Mouse (Mus musculus): ENCODE data around the gene Pigk. TPM values are rescaled to one million over a fixed set of nuclear protein-coding genes. Genes with fewer than 3 reads are reported as not detected.
A peak's percentile ranks its signal among the peaks of the same experiment; 100 is the strongest.
"Not testable (repeated sequence)": the region's sequence is repeated elsewhere in the genome, so short reads cannot be mapped to it uniquely, and the experiment has no call there.

Pigk gene
- polyA plus RNA-seq, 1 experiment from 2014 or later, result 44.6 TPM

DNA sequence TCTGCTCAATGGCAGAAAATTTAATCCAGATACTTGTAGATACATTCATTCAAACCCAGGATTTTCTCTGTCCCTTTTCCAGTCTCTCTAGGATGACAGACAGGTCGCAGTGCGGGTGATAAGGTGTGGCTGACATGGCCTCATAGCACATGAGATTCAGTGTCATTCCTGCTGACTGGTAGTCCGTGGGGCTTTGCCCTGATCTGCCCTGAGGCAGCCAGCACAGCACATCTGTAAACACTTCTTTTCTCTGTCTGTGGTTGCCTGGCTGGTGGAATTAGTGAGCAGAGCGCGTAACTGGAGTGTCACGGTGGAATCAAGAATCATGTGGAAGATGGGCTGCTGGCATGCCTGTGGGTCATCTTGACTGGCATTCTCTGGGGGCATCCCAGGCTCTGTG is 56.2 kb downstream of the Pigk start:
- Histone ChIP-seq H3K27me3 (replicated peaks; ENCODE audit: insufficient read depth, low read length) (no peaks in the 10 kb centered on the region), H3K4me1 (ENCODE audit: insufficient read depth, low read depth, low read length) (peaks cover 1% of the 10 kb centered on the region; the same call in 1 of the 2 replicates), H3K27ac (ENCODE audit: low read length) (no peak overlapping the region), H3K4me3 (ENCODE audit: low read depth, low read length) (no peak overlapping the region), H3K9ac (replicated peaks; ENCODE audit: low read depth) (no peak overlapping the region), H3K36me3 (ENCODE audit: insufficient read depth, low read length) (no peaks in the 10 kb centered on the region), H3K4me2 (replicated peaks; ENCODE audit: low read depth, low read length) (no peak overlapping the region), H3K9me3 (ENCODE audit: low read length) (no peaks in the 10 kb centered on the region)
- DNase-seq (ENCODE audit: low spot score), result no peak
- no peak for ATAC-seq
- 81% methylated on average over 6 of the region's 6 CpGs for WGBS
- TF ChIP-seq CTCF (IDR thresholded peaks at IDR 0.05) (no peak), EP300 (IDR thresholded peaks at IDR 0.05) (no peak)

DNA sequence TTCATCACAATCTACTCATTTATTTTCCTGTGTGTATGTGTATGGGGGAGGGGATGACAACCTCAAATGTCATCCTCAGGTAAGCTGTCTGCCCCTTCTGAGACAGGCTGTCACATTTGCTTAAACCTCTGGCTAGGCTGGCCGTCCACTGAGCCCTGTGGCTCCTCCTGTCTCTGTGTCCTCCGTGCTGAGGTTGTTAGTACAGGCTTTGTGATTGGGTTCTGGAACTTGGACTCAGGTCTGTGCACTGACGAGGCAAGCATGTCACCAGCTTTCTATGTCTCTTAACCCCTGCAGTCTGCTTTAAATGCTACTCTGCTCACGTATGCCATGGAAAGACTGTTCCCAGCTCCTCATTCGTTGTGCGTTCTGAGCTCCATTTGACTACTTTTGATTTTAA is 62.5 kb downstream of the Pigk start:
- DNase-seq (ENCODE audit: low spot score), result no peak

DNA sequence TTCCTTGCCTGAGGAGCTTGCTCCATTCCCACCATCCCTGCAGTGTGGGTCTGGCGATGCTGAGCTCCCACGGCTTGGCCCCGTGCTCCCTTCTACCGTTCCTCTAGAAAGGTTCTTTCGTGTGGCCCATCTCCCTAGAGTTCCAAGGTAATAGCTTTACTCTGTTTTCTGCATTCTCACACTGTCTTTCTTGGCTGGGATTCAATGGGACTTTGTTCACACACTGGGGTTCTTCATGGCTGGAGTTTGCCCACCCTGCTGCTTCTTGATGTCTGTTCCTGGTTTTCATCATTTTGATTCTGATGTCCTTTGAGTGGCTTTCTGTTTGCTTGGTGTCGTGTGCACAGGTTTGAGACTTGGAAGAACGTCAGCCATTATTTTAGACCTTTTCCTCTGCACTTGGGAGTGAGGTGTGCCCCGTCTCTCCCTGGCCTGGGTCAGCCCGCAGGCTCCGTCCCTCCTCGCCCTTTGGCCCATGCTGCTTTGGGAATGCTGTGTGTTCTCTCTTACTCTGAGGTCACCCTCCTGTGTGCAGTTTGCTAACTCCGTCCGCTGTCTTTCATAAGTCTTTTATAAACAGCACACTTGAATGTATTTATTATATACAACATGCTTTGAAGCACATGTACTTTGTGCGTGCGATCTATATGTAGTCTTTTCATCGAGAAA is 63.1 kb downstream of the Pigk start:
- Histone ChIP-seq H3K4me2 (replicated peaks; ENCODE audit: low read depth, low read length) (no peak overlapping the region), H3K36me3 (ENCODE audit: insufficient read depth, low read length) (no peaks in the 10 kb centered on the region), H3K9me3 (ENCODE audit: low read length) (no peaks in the 10 kb centered on the region), H3K4me3 (ENCODE audit: low read depth, low read length) (no peak overlapping the region), H3K27ac (ENCODE audit: low read length) (no peak overlapping the region), H3K27me3 (replicated peaks; ENCODE audit: insufficient read depth, low read length) (no peaks in the 10 kb centered on the region), H3K4me1 (ENCODE audit: insufficient read depth, low read depth, low read length) (no peaks in the 10 kb centered on the region), H3K9ac (replicated peaks; ENCODE audit: low read depth) (no peak overlapping the region)
- ATAC-seq (no peak), DNase-seq (ENCODE audit: low spot score) (no peak)
- TF ChIP-seq CTCF (IDR thresholded peaks at IDR 0.05) (no peak), EP300 (IDR thresholded peaks at IDR 0.05) (no peak)
- WGBS, result 66% methylated on average over 16 of the region's 16 CpGs

More for the DNA sequence above, 62.5 kb downstream of the Pigk start:
- WGBS, result 74% methylated on average over 6 of the region's 6 CpGs
- H3K9me3 ChIP-seq (ENCODE audit: low read length), result no peaks in the 10 kb centered on the region
- no peaks in the 10 kb centered on the region for H3K4me1 ChIP-seq (ENCODE audit: insufficient read depth, low read depth, low read length)
- H3K4me2 ChIP-seq (replicated peaks; ENCODE audit: low read depth, low read length), result no peak overlapping the region
- no peak overlapping the region for H3K9ac ChIP-seq (replicated peaks; ENCODE audit: low read depth)
- no peak overlapping the region for H3K4me3 ChIP-seq (ENCODE audit: low read depth, low read length)
- H3K36me3 ChIP-seq (ENCODE audit: insufficient read depth, low read length), result no peaks in the 10 kb centered on the region
- H3K27me3 ChIP-seq (replicated peaks; ENCODE audit: insufficient read depth, low read length), result no peaks in the 10 kb centered on the region
- no peak overlapping the region for H3K27ac ChIP-seq (ENCODE audit: low read length)
- ATAC-seq, result peak; percentile 12; the same call in 1 of the 2 replicates
- TF ChIP-seq CTCF (IDR thresholded peaks at IDR 0.05) (no peak), EP300 (IDR thresholded peaks at IDR 0.05) (no peak)

DNA sequence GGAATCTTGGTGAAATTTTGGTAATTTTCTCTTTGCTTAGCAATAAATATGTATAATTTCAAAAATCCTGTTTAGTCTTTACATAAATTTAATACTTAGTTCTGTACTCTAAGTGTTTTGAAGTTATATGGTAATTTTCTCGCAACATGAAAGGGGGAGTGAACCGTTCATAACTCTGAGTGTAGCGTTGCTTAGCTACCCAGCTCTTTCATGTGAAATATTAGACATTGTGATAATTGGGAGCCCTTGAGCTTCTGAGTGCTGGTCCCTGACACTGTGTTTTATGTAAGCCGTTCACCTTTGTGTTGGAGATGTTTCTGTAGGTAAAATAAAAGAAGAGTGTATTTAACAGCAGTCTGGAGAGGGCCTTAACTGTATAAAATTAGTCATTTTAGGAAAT is 65.9 kb downstream of the Pigk start:
- Histone ChIP-seq H3K9me3 (ENCODE audit: low read length) (no peaks in the 10 kb centered on the region), H3K27ac (ENCODE audit: low read length) (no peak overlapping the region)

DNA sequence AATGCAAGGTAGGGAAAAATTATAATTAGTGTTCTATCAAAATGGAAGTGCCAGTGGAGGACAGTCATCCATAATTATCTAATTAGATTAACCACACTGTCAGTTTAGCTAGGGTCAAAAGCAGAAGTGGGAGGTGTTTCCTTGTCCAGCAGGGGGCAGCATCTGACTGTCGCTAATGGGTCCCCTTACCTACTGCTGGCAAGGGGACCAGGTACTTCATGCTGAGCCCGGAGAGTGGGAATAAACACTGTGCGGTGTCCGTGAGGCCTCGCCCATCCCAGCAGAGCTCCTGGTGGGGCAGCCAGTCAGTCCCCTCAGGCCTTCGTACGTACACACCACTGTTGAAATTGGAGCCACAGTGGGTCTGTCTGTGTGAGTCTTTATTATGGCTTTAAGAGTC is 69.9 kb downstream of the Pigk start:
- ATAC-seq (peak; percentile 65), DNase-seq (ENCODE audit: low spot score) (peak; percentile 84)
- 16% methylated on average over 7 of the region's 7 CpGs for WGBS
- Histone ChIP-seq H3K4me2 (replicated peaks; ENCODE audit: low read depth, low read length) (no peak overlapping the region), H3K9me3 (ENCODE audit: low read length) (no peaks in the 10 kb centered on the region), H3K9ac (replicated peaks; ENCODE audit: low read depth) (no peak overlapping the region), H3K27ac (ENCODE audit: low read length) (no peak overlapping the region), H3K27me3 (replicated peaks; ENCODE audit: insufficient read depth, low read length) (no peaks in the 10 kb centered on the region), H3K4me1 (ENCODE audit: insufficient read depth, low read depth, low read length) (no peaks in the 10 kb centered on the region), H3K4me3 (ENCODE audit: low read depth, low read length) (no peak overlapping the region), H3K36me3 (ENCODE audit: insufficient read depth, low read length) (no peaks in the 10 kb centered on the region)
- no peak for TF ChIP-seq EP300 (IDR thresholded peaks at IDR 0.05)
- peak; percentile 92 for TF ChIP-seq CTCF (IDR thresholded peaks at IDR 0.05)

More for the DNA sequence above, 65.9 kb downstream of the Pigk start:
- Histone ChIP-seq H3K27me3 (replicated peaks; ENCODE audit: insufficient read depth, low read length) (no peaks in the 10 kb centered on the region), H3K4me3 (ENCODE audit: low read depth, low read length) (no peak overlapping the region), H3K4me2 (replicated peaks; ENCODE audit: low read depth, low read length) (no peak overlapping the region), H3K9ac (replicated peaks; ENCODE audit: low read depth) (no peak overlapping the region), H3K36me3 (ENCODE audit: insufficient read depth, low read length) (no peaks in the 10 kb centered on the region), H3K4me1 (ENCODE audit: insufficient read depth, low read depth, low read length) (no peaks in the 10 kb centered on the region)
- WGBS, result 78% methylated on average over 4 of the region's 4 CpGs
- no peak for DNase-seq (ENCODE audit: low spot score)
- no peak for ATAC-seq
- TF ChIP-seq EP300 (IDR thresholded peaks at IDR 0.05) (no peak), CTCF (IDR thresholded peaks at IDR 0.05) (no peak)

DNA sequence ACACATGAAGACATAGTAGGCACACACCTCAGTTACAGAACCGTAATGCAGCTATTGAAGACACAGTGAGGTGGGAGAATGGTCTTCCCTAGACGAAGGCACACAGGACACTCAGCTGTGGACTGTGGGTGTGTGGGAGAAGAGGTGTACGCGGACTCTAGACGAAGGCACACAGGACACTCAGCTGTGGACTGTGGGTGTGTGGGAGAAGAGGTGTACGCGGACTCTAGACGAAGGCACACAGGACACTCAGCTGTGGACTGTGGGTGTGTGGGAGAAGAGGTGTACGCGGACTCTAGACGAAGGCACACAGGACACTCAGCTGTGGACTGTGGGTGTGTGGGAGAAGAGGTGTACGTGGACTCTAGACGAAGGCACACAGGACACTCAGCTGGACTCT is 70.5 kb downstream of the Pigk start:
- H3K4me3 ChIP-seq (ENCODE audit: low read depth, low read length); DNase-seq (ENCODE audit: low spot score); ATAC-seq; H3K27ac ChIP-seq (ENCODE audit: low read length); H3K9me3 ChIP-seq (ENCODE audit: low read length); H3K4me2 ChIP-seq (replicated peaks; ENCODE audit: low read depth, low read length); H3K9ac ChIP-seq (replicated peaks; ENCODE audit: low read depth); H3K27me3 ChIP-seq (replicated peaks; ENCODE audit: insufficient read depth, low read length); H3K36me3 ChIP-seq (ENCODE audit: insufficient read depth, low read length); H3K4me1 ChIP-seq (ENCODE audit: insufficient read depth, low read depth, low read length): not testable (repeated sequence)
- WGBS, result 90% methylated on average over 6 of the region's 13 CpGs

DNA sequence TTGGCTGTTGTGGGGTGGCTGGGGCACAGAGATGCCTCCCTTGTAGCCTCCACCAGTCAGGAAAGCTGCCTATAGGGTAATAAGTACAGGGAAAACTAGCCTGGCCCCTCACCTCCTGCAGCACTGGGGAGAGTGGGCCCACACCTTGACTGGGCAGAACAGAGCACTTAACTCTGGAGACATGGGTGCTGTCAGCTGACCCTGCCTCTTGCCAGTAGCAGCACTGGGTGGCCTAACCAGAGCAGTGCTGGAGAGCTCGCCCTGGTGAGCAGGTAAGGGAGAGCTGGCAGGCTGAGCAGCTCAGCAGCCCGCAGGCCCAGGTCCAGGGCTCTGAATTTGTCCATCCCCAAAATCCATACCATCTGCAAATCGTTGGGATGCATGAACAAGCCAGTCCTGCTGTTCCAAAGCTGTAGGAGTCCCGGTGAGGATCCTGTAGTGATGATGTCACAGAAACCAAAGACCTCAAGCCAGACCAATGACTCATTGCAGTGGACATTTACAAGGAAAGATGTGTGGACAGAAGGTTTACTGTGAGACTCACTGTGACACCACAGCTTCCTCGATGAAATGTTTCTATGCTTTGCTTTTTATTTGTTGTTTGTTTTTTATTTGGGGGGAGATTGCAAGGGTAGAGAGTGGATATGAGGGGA is 74.5 kb downstream of the Pigk start:
- H3K36me3 ChIP-seq (ENCODE audit: insufficient read depth, low read length); ATAC-seq; H3K9me3 ChIP-seq (ENCODE audit: low read length); DNase-seq (ENCODE audit: low spot score); H3K4me1 ChIP-seq (ENCODE audit: insufficient read depth, low read depth, low read length); H3K4me2 ChIP-seq (replicated peaks; ENCODE audit: low read depth, low read length); H3K27me3 ChIP-seq (replicated peaks; ENCODE audit: insufficient read depth, low read length); H3K9ac ChIP-seq (replicated peaks; ENCODE audit: low read depth); H3K4me3 ChIP-seq (ENCODE audit: low read depth, low read length); H3K27ac ChIP-seq (ENCODE audit: low read length): not testable (repeated sequence)
- 87% methylated on average over 5 of the region's 5 CpGs for WGBS
